Mouse (Mus musculus): Measurements from ENCODE around the gene Dnmt1. TPM values are rescaled to one million over a fixed set of nuclear protein-coding genes. Genes with fewer than 3 reads are reported as not detected.
A peak's percentile ranks its signal among the peaks of the same experiment; 100 is the strongest.
"Not testable (repeated sequence)": the region's sequence is repeated elsewhere in the genome, so short reads cannot be mapped to it uniquely, and the experiment has no call there.

The Dnmt1 gene
- total RNA-seq (2015; ENCODE audit: low replicate concordance) (28.1 and 47.9 TPM in 2 replicates), total RNA-seq (2017; ENCODE audit: low replicate concordance) (69.1 and 92.4 TPM in 2 replicates)

GRCm38 (mm10) chr9:20959430-20959938 is at the start of gene Dnmt1:
Gene Dnmt1 (minus strand): TSS chr9:20959888.
- no peak for ATAC-seq (replicated peaks; ENCODE audit: low FRiP score, poor library complexity, severe bottlenecking)

GRCm38 (mm10) chr9:21008007-21008406 is 48.3 kb upstream of the Dnmt1 start:
- 0 out of 2 replicates have a peak, but pooled peaks have one; percentile 38 for ATAC-seq (replicated peaks; ENCODE audit: low FRiP score, poor library complexity, severe bottlenecking)

GRCm38 (mm10) chr9:21007313-21007952 is 47.7 kb upstream of the Dnmt1 start:
- ATAC-seq (replicated peaks; ENCODE audit: low FRiP score, poor library complexity, severe bottlenecking), result no peak

- peak; percentile 87 for ATAC-seq (replicated peaks; ENCODE audit: low FRiP score, poor library complexity, severe bottlenecking)
Observed at GRCm38 (mm10) chr9:21002627-21003551, 43.2 kb upstream of the Dnmt1 start, which contains the start of gene Mrpl4. Gene Mrpl4 (plus strand): TSS chr9:21002738.

- ATAC-seq (replicated peaks; ENCODE audit: low FRiP score, poor library complexity, severe bottlenecking), result peak; percentile 9; the same call in 1 of the 2 replicates
Observed at GRCm38 (mm10) chr9:21002270-21002626, 42.6 kb upstream of the Dnmt1 start.

- no peak for ATAC-seq (replicated peaks; ENCODE audit: low FRiP score, poor library complexity, severe bottlenecking)
Observed at GRCm38 (mm10) chr9:21001651-21002200, 42.0 kb upstream of the Dnmt1 start.

- no peak for ATAC-seq (replicated peaks; ENCODE audit: low FRiP score, poor library complexity, severe bottlenecking)
Observed at GRCm38 (mm10) chr9:21000811-21001210, 41.1 kb upstream of the Dnmt1 start.

GRCm38 (mm10) chr9:20998337-20998736 is 38.6 kb upstream of the Dnmt1 start:
- not testable (repeated sequence) for ATAC-seq (replicated peaks; ENCODE audit: low FRiP score, poor library complexity, severe bottlenecking)

- no peak for ATAC-seq (replicated peaks; ENCODE audit: low FRiP score, poor library complexity, severe bottlenecking)
Observed at GRCm38 (mm10) chr9:20997065-20997464, 37.4 kb upstream of the Dnmt1 start.

- ATAC-seq (replicated peaks; ENCODE audit: low FRiP score, poor library complexity, severe bottlenecking), result no peak
Observed at GRCm38 (mm10) chr9:20995069-20995468, 35.4 kb upstream of the Dnmt1 start.

- no peak for ATAC-seq (replicated peaks; ENCODE audit: low FRiP score, poor library complexity, severe bottlenecking)
Observed at GRCm38 (mm10) chr9:20993165-20993898, 33.6 kb upstream of the Dnmt1 start.

GRCm38 (mm10) chr9:20991587-20991986 is 31.9 kb upstream of the Dnmt1 start:
- no peak for ATAC-seq (replicated peaks; ENCODE audit: low FRiP score, poor library complexity, severe bottlenecking)

- no peak for ATAC-seq (replicated peaks; ENCODE audit: low FRiP score, poor library complexity, severe bottlenecking)
Observed at GRCm38 (mm10) chr9:20990861-20991260, 31.2 kb upstream of the Dnmt1 start.

GRCm38 (mm10) chr9:20987953-20988352 is 28.3 kb upstream of the Dnmt1 start:
- ATAC-seq (replicated peaks; ENCODE audit: low FRiP score, poor library complexity, severe bottlenecking), result no peak

GRCm38 (mm10) chr9:20986952-20987686 is 27.4 kb upstream of the Dnmt1 start:
- no peak for ATAC-seq (replicated peaks; ENCODE audit: low FRiP score, poor library complexity, severe bottlenecking)

GRCm38 (mm10) chr9:20983169-20983568 is 23.5 kb upstream of the Dnmt1 start:
- ATAC-seq (replicated peaks; ENCODE audit: low FRiP score, poor library complexity, severe bottlenecking), result no peak

- no peak for ATAC-seq (replicated peaks; ENCODE audit: low FRiP score, poor library complexity, severe bottlenecking)
Observed at GRCm38 (mm10) chr9:20982171-20982570, 22.5 kb upstream of the Dnmt1 start.

GRCm38 (mm10) chr9:20979769-20980168 is 20.1 kb upstream of the Dnmt1 start:
- ATAC-seq (replicated peaks; ENCODE audit: low FRiP score, poor library complexity, severe bottlenecking), result no peak

- no peak for ATAC-seq (replicated peaks; ENCODE audit: low FRiP score, poor library complexity, severe bottlenecking)
Observed at GRCm38 (mm10) chr9:20979181-20979580, 19.5 kb upstream of the Dnmt1 start.

Measured in erythroblast, adult 5-6 weeks (primary cell).